Mouse (Mus musculus) spleen, adult 2 months (tissue): Measurements from ENCODE around the gene Havcr2. TPM values are rescaled to one million over a fixed set of nuclear protein-coding genes. Genes with fewer than 3 reads are reported as not detected.

Experiments used
- DNase-seq, 2 experiments: peaks; one replicate each; pipeline versions ENCODE4 v3.0.0 to v3.0.0-alpha.2; 2012 to 2021; ENCODE audit warnings: low spot score in 2 of 2, low read depth in 1 of 2
- H3K27ac ChIP-seq: fragments of 200-500 bp; 2 replicates; pipeline ENCODE4 v1.5.1; 2012; ENCODE audit warnings: low read length, inconsistent platforms; ENCODE audit not compliant: insufficient read depth
- H3K27me3 ChIP-seq: fragments of 200-500 bp; 2 replicates; pipeline ENCODE4 v1.6.1; 2012; ENCODE audit warnings: mild to moderate bottlenecking, moderate library complexity, low read length, inconsistent platforms; ENCODE audit not compliant: control insufficient read depth, insufficient read depth
- H3K36me3 ChIP-seq: fragments of 200-500 bp; 2 replicates; pipeline ENCODE4 v1.6.1; 2012; ENCODE audit warnings: mild to moderate bottlenecking, low read length, inconsistent platforms; ENCODE audit not compliant: control insufficient read depth, insufficient read depth
- H3K4me1 ChIP-seq: fragments of 200-500 bp; 2 replicates; pipeline ENCODE4 v1.6.1; 2011; ENCODE audit warnings: inconsistent platforms; ENCODE audit not compliant: control insufficient read depth, insufficient read depth, insufficient read length
- H3K4me3 ChIP-seq: fragments of 200-500 bp; 2 replicates; pipeline ENCODE4 v1.5.1; 2011; ENCODE audit warnings: mild to moderate bottlenecking, inconsistent platforms; ENCODE audit not compliant: insufficient read depth, insufficient read length; ENCODE audit errors: extremely low read depth
- CTCF ChIP-seq: fragments of 200-500 bp; IDR thresholded peaks from 2 replicates; pipeline ENCODE4 v1.5.1; 2011; ENCODE audit warnings: mild to moderate bottlenecking, inconsistent platforms; ENCODE audit not compliant: insufficient read depth, insufficient read length, insufficient replicate concordance; ENCODE audit errors: extremely low read depth
- POLR2A ChIP-seq: fragments of 200-500 bp; IDR thresholded peaks from 2 replicates; pipeline ENCODE4 v1.6.1; 2011; ENCODE audit warnings: low read depth, low read length, inconsistent platforms
- WGBS: fragments of 180-500 bp; shearing (Covaris S2); methylation state at CpG from one replicate; pipeline ENCODE4 v1.1.7; 2018; 5-methylcytosine and 5-hydroxymethylcytosine counted together
- polyA plus RNA-seq: library from polyadenylated mRNA; depleted of rRNA; stranded (reverse); fragments of >200 nt; gene quantifications from 2 replicates; pipeline ENCODE4 v1.2.3, GENCODE M21; 2012

Havcr2 gene
- polyA plus RNA-seq, 1 experiment: 3.2 TPM

DNA sequence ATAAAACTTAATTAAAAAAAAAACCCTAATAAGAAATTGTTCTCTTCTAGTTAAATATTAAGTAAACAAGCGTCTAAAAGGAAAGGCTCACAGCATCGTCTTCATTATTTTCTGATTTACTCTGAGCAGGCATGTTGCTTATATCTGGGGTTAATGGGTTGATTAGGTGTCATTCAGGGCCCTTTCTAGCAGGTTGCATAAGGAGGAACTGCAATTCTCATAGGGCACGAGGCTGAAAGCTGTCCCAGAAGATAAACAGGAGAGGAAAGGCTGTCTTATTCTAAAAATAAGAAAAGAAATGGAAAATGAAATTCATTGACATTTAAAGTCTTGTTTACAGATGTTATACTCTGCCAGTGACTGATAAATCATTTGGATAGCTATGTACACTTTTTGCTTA is 5.2 kb downstream of the Havcr2 start:
- H3K4me3 ChIP-seq: no peak overlapping the region
- 75% methylated on average over 3 of the region's 3 CpGs for WGBS
- no peaks in the 10 kb centered on the region for H3K36me3 ChIP-seq
- peaks cover 3% of the 10 kb centered on the region; the same call in 1 of the 2 replicates for H3K4me1 ChIP-seq
- no peaks in the 10 kb centered on the region for H3K27me3 ChIP-seq
- DNase-seq: no peak
- no peak for TF ChIP-seq POLR2A
- no peak for TF ChIP-seq CTCF
- no peak overlapping the region for H3K27ac ChIP-seq

DNA sequence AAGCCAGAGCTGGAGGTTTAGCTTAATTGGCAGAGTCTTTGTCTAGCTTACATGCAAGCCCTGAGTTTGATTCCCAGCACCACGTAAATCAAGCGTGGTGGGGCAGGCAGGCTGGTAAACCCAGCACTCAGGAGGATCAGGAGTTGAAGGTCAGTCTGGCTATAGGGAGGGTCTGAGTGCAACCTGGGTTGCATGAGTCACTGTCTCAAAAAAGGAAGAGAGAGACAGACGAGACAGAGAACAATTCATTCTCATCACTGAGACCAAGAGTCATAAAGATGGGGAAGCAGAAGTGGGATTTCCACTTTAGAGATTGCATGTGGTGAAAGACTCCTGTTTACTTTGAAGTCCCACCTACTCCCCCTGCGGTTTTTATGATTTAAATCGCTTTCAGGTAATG is 6.6 kb downstream of the Havcr2 start:
- no peak for DNase-seq
- Histone ChIP-seq H3K4me1 (peaks cover 3% of the 10 kb centered on the region; the same call in 1 of the 2 replicates), H3K4me3 (no peak overlapping the region), H3K27me3 (no peaks in the 10 kb centered on the region), H3K36me3 (no peaks in the 10 kb centered on the region), H3K27ac (peak overlapping the region; percentile 37; the same call in 1 of the 2 replicates)
- no peak for TF ChIP-seq POLR2A
- no peak for TF ChIP-seq CTCF
- 46% methylated on average over 5 of the region's 5 CpGs for WGBS

DNA sequence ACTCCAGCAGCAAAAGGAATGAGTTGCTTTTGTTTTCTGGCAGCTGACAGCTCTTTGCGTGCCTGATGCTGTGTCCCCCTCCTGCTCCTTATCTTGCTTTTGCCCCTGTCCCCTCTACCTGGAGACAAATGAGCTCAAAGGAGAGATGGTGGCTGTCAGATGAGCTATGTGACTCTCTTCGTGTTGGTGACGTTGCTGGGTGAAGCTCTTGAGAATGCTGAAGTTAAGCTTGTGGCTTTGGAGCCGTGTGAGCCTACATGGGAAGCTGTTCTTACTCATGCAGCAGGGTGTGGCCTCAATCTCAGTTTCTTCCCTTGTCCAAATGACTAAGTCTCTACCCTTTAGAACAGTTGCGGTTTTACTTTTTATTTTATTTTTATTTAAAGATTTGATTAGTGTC is 7.2 kb downstream of the Havcr2 start:
- no peak for TF ChIP-seq POLR2A
- no peak for TF ChIP-seq CTCF

DNA sequence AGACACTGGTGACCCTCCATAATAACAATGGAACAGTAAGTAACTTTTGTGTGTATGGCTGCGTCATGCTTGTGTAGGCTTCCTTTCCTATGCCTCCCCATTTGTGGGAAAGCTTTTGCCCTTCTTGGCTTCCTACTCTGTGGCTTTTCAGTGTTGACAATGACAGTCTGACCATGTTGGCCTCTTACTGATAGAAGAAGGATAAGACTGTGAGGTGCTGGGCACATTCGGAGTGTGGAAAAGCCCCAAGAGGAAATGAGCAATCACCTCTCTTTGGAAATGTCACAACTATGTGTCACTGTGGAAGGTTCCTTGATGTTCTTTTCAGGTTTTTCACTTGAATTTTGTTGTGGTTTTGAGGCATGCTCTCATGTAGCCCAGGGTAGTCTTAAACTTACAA is 12.1 kb downstream of the Havcr2 start:
- Histone ChIP-seq H3K36me3 (no peaks in the 10 kb centered on the region), H3K27ac (no peak overlapping the region), H3K27me3 (no peaks in the 10 kb centered on the region), H3K4me3 (no peak overlapping the region), H3K4me1 (peaks cover 2% of the 10 kb centered on the region; the same call in 1 of the 2 replicates)
- WGBS: 69% methylated on average over 2 of the region's 2 CpGs
- TF ChIP-seq POLR2A: no peak
- TF ChIP-seq CTCF: no peak
- DNase-seq: no peak

More for the DNA sequence above, 7.2 kb downstream of the Havcr2 start:
- Histone ChIP-seq H3K4me1 (peaks cover 3% of the 10 kb centered on the region; the same call in 1 of the 2 replicates), H3K36me3 (no peaks in the 10 kb centered on the region), H3K27ac (peak overlapping the region; percentile 58), H3K27me3 (no peaks in the 10 kb centered on the region), H3K4me3 (no peak overlapping the region)
- no peak for DNase-seq
- 30% methylated on average over 5 of the region's 5 CpGs for WGBS

DNA sequence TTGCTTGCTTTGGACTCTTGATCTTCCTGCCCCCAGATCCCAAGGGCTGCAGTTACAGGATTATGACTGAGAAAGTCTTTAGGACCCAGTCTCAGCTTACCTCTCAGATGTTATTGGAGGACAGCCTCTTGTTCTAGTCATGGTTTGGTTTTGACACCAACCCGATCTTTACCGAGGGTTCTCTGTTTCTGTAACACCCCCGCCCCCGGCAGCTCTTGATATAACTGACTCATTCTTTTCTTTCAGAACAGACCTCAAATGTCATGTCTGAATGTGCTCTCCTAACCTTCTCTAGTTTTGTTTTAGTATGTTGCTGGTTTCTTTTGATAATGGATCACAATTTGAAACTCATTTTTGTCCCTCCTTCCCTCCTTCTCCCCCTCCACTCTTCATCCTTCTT is 19.5 kb downstream of the Havcr2 start:
- H3K4me3 ChIP-seq: no peak overlapping the region
- no peak for DNase-seq
- no peaks in the 10 kb centered on the region for H3K27me3 ChIP-seq
- no peak overlapping the region for H3K27ac ChIP-seq
- H3K36me3 ChIP-seq: no peaks in the 10 kb centered on the region
- TF ChIP-seq CTCF (no peak), POLR2A (no peak)
- no peaks in the 10 kb centered on the region for H3K4me1 ChIP-seq
- WGBS: 79% methylated on average over 4 of the region's 4 CpGs

DNA sequence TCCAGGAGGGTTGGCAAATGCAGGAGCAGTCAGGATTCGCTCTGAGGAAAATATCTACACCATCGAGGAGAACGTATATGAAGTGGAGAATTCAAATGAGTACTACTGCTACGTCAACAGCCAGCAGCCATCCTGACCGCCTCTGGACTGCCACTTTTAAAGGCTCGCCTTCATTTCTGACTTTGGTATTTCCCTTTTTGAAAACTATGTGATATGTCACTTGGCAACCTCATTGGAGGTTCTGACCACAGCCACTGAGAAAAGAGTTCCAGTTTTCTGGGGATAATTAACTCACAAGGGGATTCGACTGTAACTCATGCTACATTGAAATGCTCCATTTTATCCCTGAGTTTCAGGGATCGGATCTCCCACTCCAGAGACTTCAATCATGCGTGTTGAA is 24.6 kb downstream of the Havcr2 start:
- no peak overlapping the region for H3K27ac ChIP-seq
- 60% methylated on average over 9 of the region's 9 CpGs for WGBS
- no peaks in the 10 kb centered on the region for H3K4me1 ChIP-seq
- H3K27me3 ChIP-seq: no peaks in the 10 kb centered on the region
- H3K36me3 ChIP-seq: no peaks in the 10 kb centered on the region
- TF ChIP-seq POLR2A: no peak
- no peak for TF ChIP-seq CTCF
- no peak for DNase-seq
- no peak overlapping the region for H3K4me3 ChIP-seq

DNA sequence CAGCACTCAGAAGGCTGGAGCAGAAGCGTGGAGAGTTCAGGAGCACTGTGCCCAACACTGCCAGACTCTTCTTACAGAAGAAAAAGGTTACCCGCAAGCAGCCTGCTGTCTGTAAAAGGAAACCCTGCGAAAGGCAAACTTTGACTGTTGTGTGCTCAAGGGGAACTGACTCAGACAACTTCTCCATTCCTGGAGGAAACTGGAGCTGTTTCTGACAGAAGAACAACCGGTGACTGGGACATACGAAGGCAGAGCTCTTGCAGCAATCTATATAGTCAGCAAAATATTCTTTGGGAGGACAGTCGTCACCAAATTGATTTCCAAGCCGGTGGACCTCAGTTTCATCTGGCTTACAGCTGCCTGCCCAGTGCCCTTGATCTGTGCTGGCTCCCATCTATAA is 25.8 kb downstream of the Havcr2 start:
- peak overlapping the region; percentile 46; the same call in 1 of the 2 replicates for H3K27ac ChIP-seq
- no peaks in the 10 kb centered on the region for H3K27me3 ChIP-seq
- H3K4me1 ChIP-seq: no peaks in the 10 kb centered on the region
- no peak for DNase-seq
- H3K36me3 ChIP-seq: no peaks in the 10 kb centered on the region
- WGBS: 18% methylated on average over 7 of the region's 7 CpGs
- H3K4me3 ChIP-seq: no peak overlapping the region
- TF ChIP-seq CTCF: no peak
- TF ChIP-seq POLR2A: no peak

DNA sequence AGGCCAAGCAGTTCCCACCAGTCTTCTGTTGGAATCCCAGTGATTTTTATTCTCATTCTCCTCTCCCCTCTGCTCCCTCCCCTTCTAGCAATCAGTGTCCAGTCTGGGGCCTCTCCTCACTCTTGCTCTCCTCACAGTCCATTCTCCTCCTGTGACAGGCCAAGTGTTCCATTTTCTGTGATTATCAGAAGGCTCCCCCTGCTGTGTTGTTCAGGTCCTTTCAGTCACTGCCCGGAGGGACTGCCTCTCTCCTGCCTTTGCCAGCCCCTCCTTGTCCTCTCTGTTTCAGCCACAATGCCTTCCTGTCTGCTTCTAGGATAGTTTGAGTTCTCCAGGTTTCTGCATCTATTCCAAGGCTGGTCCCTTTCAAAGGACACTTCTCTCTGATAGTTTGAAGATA is 33.5 kb downstream of the Havcr2 start:
- 3% methylated on average over 1 of the region's 1 CpGs for WGBS
- Histone ChIP-seq H3K4me3 (no peak overlapping the region), H3K27me3 (no peaks in the 10 kb centered on the region), H3K27ac (no peak overlapping the region), H3K36me3 (no peaks in the 10 kb centered on the region), H3K4me1 (no peaks in the 10 kb centered on the region)
- no peak for TF ChIP-seq POLR2A
- TF ChIP-seq CTCF: peak; percentile 7; the same call in 1 of the 2 replicates
- DNase-seq: no peak
